In the genomic region with DNA sequence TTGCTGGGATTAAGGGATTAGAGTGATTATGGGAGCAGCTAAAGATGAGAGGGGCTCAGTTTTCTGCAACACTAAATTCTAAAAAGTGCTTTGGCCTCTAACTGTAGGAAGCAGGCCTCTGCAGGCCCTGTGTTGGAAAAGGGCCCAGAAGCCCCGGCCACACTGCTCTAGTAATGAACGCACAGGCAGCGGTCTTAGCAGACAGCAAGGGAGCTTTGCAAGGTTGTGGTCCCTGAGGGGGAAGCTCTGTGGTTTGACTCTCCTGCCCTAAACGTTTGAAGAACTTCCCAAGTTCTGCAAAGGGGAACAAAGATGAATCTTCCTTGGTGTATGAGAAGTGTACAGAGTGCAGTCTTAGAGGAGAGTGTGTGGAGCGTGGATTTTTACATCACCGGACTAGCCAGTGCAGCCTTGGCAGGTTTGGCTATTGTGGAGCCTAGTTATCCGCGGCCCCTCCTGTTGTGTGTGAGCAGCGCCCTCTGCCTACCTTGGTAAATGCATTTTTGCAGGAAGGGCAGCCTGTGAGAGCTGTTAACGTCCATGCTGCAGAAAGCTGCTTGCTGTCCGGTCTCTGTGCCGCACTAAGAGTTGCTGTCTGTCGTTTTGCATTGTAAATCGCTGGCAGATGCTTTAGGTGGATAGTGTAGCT, we compare ENCODE assay signal across 9 mouse cellular contexts. TPM values are rescaled to one million over a fixed set of nuclear protein-coding genes. Genes with fewer than 3 reads are reported as not detected.
DNase-seq lines count a peak whose midpoint lies in the region; ATAC-seq and TF ChIP-seq lines count a peak whose summit lies in the region.
"Not testable (repeated sequence)": the region's sequence is repeated elsewhere in the genome, so short reads cannot be mapped to it uniquely, and the experiment has no call there.
"Had no signal": no experiment of that assay in that cellular context is flagged by ENCODE, and none has a peak within 500 bp of the region (broad histone marks: within the 10 kb centered on the region; RNA-seq: fewer than 3 reads in every experiment).

No protein-coding gene starts in this region.

- not testable (repeated sequence) for TF ChIP-seq POLR2A in ES-Bruce4 (IDR thresholded peaks at IDR 0.05; ENCODE audit: insufficient read depth, low read length); cerebellum, adult 2 months (IDR thresholded peaks at IDR 0.05; ENCODE audit: borderline replicate concordance, insufficient read depth, low read length)

- not testable (repeated sequence) for H3K4me3 ChIP-seq in ES-Bruce4 (ENCODE audit: low read depth, low read length); cerebellum, adult 2 months (replicated peaks; ENCODE audit: insufficient read depth, low read depth, low read length); forebrain, embryonic 15.5 days; heart, embryonic 16.5 days (ENCODE audit: low read length); kidney, embryonic 16.5 days (ENCODE audit: low read length)
- H3K4me3 ChIP-seq in megakaryocyte, embryonic 14.5 days (replicated peaks) = peak overlapping the region; percentile 82

- peak; percentile 5 to 13 for DNase-seq in cerebellum, adult 2 months
- peak; percentile 58 for DNase-seq in left cerebral cortex, postnatal 4 days
- peak; percentile 59 for DNase-seq in retina, postnatal 1 day

- not testable (repeated sequence) for H3K27ac ChIP-seq in ES-Bruce4 (ENCODE audit: insufficient read depth, low read length); cerebellum, adult 2 months (ENCODE audit: insufficient read depth, low read length); forebrain, embryonic 15.5 days (replicated peaks); heart, embryonic 16.5 days (ENCODE audit: low read length); kidney, embryonic 16.5 days (ENCODE audit: low read length)

- WGBS in cerebellum, adult 2 months = 4% methylated on average over 14 of the region's 14 CpGs
- 12% methylated on average over 14 of the region's 14 CpGs for WGBS in forebrain, embryonic 15.5 days
- WGBS in heart, embryonic 16.5 days = 15% methylated on average over 14 of the region's 14 CpGs
- 13% methylated on average over 14 of the region's 14 CpGs for WGBS in kidney, embryonic 16.5 days

- H3K4me1 ChIP-seq in ES-Bruce4 (ENCODE audit: control insufficient read depth, insufficient read depth, low read length); cerebellum, adult 2 months (ENCODE audit: control insufficient read depth, insufficient read depth, low read length); forebrain, embryonic 15.5 days; heart, embryonic 16.5 days (ENCODE audit: control insufficient read depth, insufficient read depth, low read length); kidney, embryonic 16.5 days (ENCODE audit: insufficient read depth, low read length); megakaryocyte, embryonic 14.5 days: not testable (repeated sequence)

- not testable (repeated sequence) for H3K36me3 ChIP-seq in ES-Bruce4 (ENCODE audit: control insufficient read depth, insufficient read depth, low read length, poor library complexity, severe bottlenecking); forebrain, embryonic 15.5 days; heart, embryonic 16.5 days (ENCODE audit: control insufficient read depth, insufficient read depth); kidney, embryonic 16.5 days (ENCODE audit: insufficient read depth, low read length); megakaryocyte, embryonic 14.5 days (replicated peaks; ENCODE audit: low read length)

- ATAC-seq in forebrain, embryonic 15.5 days (replicated peaks) = peak; percentile 81
- ATAC-seq in heart, embryonic 16.5 days (replicated peaks; ENCODE audit: extremely low read depth, insufficient read depth, low FRiP score) = not testable (repeated sequence)
- peak; percentile 71; the same call in 1 of the 2 replicates for ATAC-seq in kidney, embryonic 16.5 days (ENCODE audit: low FRiP score, low TSS enrichment)

- peak overlapping the region; percentile 35 for H3K4me2 ChIP-seq in forebrain, embryonic 15.5 days (replicated peaks)
- H3K4me2 ChIP-seq in heart, embryonic 16.5 days (ENCODE audit: low read depth, low read length) = peak overlapping the region; percentile 33
- peak overlapping the region; percentile 30; the same call in 1 of the 2 replicates for H3K4me2 ChIP-seq in kidney, embryonic 16.5 days (replicated peaks; ENCODE audit: low read depth, low read length)

- intact Hi-C loops in left cerebral cortex, postnatal 4 days (cut with DNase I) = loop anchor here (10.0 kb wide), 1 partner anchor 867 kb away; no protein-coding TSS in a partner anchor

- TF ChIP-seq CTCF in ES-Bruce4 (IDR thresholded peaks at IDR 0.05; ENCODE audit: low read depth, low read length) = peak; percentile 54
- TF ChIP-seq CTCF in cerebellum, adult 2 months (IDR thresholded peaks at IDR 0.05; ENCODE audit: borderline replicate concordance, insufficient read depth, low read depth, low read length) = 0 out of 2 replicates have a peak, but pooled peaks have one; percentile 12

- H3K9me3 ChIP-seq in ES-Bruce4 (replicated peaks; ENCODE audit: control insufficient read depth, insufficient read depth, low read length, poor library complexity, severe bottlenecking); forebrain, embryonic 15.5 days; heart, embryonic 16.5 days (replicated peaks; ENCODE audit: control insufficient read depth, low read length); kidney, embryonic 16.5 days (ENCODE audit: low read length); megakaryocyte, embryonic 14.5 days: not testable (repeated sequence)

- H3K9ac ChIP-seq in ES-Bruce4 (ENCODE audit: low read depth, poor library complexity, severe bottlenecking); forebrain, embryonic 15.5 days (replicated peaks); heart, embryonic 16.5 days (ENCODE audit: low read length); kidney, embryonic 16.5 days (replicated peaks; ENCODE audit: low read length): not testable (repeated sequence)

- not testable (repeated sequence) for TF ChIP-seq EP300 in ES-Bruce4 (IDR thresholded peaks at IDR 0.05; ENCODE audit: insufficient read depth, low read depth, low read length)

- not testable (repeated sequence) for H3K27me3 ChIP-seq in ES-Bruce4 (ENCODE audit: control insufficient read depth, insufficient read depth, low read length, poor library complexity, severe bottlenecking); cerebellum, adult 2 months (ENCODE audit: control insufficient read depth, insufficient read depth, low read length); forebrain, embryonic 15.5 days; heart, embryonic 16.5 days (ENCODE audit: control insufficient read depth, insufficient read depth, low read length); kidney, embryonic 16.5 days (ENCODE audit: insufficient read depth, low read length); megakaryocyte, embryonic 14.5 days (replicated peaks)

RNA-seq across cellular contexts. Expression of gene Il1f9, which starts 4.5 kb away (rescaled TPM):
- polyA plus RNA-seq in ES-Bruce4 (2011; ENCODE audit: insufficient read depth, insufficient read length, low read depth, missing spikeins) = not detected in 2 replicates
- polyA plus RNA-seq in cerebellum, adult 2 months (2012; rRNA removed) = 0.10 TPM in 1 of 2 replicates, not detected in the other
- not detected in 2 replicates for polyA plus RNA-seq in forebrain, embryonic 15.5 days (2015; fragmentation: Nextera tagmentation; extraction: Ambion mirVana)
- polyA plus RNA-seq in heart, embryonic 16.5 days (2015; fragmentation: Nextera tagmentation; extraction: Ambion mirVana) = not detected in 2 replicates
- not detected in 2 replicates for polyA plus RNA-seq in kidney, embryonic 16.5 days (2015; fragmentation: Nextera tagmentation; extraction: Ambion mirVana)
- total RNA-seq in left cerebral cortex, postnatal 4 days (2021) = not detected
- not detected in 2 replicates for polyA plus RNA-seq in megakaryocyte, embryonic 14.5 days (2012; ENCODE audit: insufficient read depth, low replicate concordance)
- polyA plus RNA-seq: testis, adult 2 months had no signal

RNA-seq across cellular contexts. Expression of gene Il1f8, which starts 28.8 kb away (rescaled TPM):
- not detected in 2 replicates for polyA plus RNA-seq in ES-Bruce4 (2011; ENCODE audit: insufficient read depth, insufficient read length, low read depth, missing spikeins)
- polyA plus RNA-seq in cerebellum, adult 2 months (2012; rRNA removed) = not detected in 2 replicates
- not detected in 2 replicates for polyA plus RNA-seq in forebrain, embryonic 15.5 days (2015; fragmentation: Nextera tagmentation; extraction: Ambion mirVana)
- polyA plus RNA-seq in heart, embryonic 16.5 days (2015; fragmentation: Nextera tagmentation; extraction: Ambion mirVana) = not detected in 2 replicates
- not detected in 2 replicates for polyA plus RNA-seq in kidney, embryonic 16.5 days (2015; fragmentation: Nextera tagmentation; extraction: Ambion mirVana)
- total RNA-seq in left cerebral cortex, postnatal 4 days (2021) = not detected
- not detected in 2 replicates for polyA plus RNA-seq in megakaryocyte, embryonic 14.5 days (2012; ENCODE audit: insufficient read depth, low replicate concordance)
- polyA plus RNA-seq: testis, adult 2 months had no signal

RNA-seq across cellular contexts. Expression of gene Il1f6, which starts 33.4 kb away (rescaled TPM):
- polyA plus RNA-seq in ES-Bruce4 (2011; ENCODE audit: insufficient read depth, insufficient read length, low read depth, missing spikeins) = not detected in 2 replicates
- polyA plus RNA-seq in cerebellum, adult 2 months (2012; rRNA removed) = not detected in 2 replicates
- not detected in 2 replicates for polyA plus RNA-seq in forebrain, embryonic 15.5 days (2015; fragmentation: Nextera tagmentation; extraction: Ambion mirVana)
- not detected in 2 replicates for polyA plus RNA-seq in heart, embryonic 16.5 days (2015; fragmentation: Nextera tagmentation; extraction: Ambion mirVana)
- 0.36 and 0.40 TPM in 2 replicates for polyA plus RNA-seq in kidney, embryonic 16.5 days (2015; fragmentation: Nextera tagmentation; extraction: Ambion mirVana)
- not detected for total RNA-seq in left cerebral cortex, postnatal 4 days (2021)
- polyA plus RNA-seq in megakaryocyte, embryonic 14.5 days (2012; ENCODE audit: insufficient read depth, low replicate concordance) = not detected in 2 replicates
- polyA plus RNA-seq: testis, adult 2 months had no signal

Comparison
In these comparisons a context has a peak if more than half of its experiments do, and no peak if none do; other contexts are left out.
1. DNase-seq: peak in every context shown above with its lines; median percentile 59 in retina, postnatal 1 day; 58 in left cerebral cortex, postnatal 4 days; 9 in cerebellum, adult 2 months.